Mouse (Mus musculus) kidney, postnatal 10 days (tissue): ENCODE measurements around the gene Clps.
"Not testable (repeated sequence)": the region's sequence is repeated elsewhere in the genome, so short reads cannot be mapped to it uniquely, and the experiment has no call there.

Experiments used
- DNase-seq: peaks from one replicate; pipeline ENCODE4 v3.0.0; 2021; ENCODE audit warnings: mixed read lengths

Clps gene

DNA sequence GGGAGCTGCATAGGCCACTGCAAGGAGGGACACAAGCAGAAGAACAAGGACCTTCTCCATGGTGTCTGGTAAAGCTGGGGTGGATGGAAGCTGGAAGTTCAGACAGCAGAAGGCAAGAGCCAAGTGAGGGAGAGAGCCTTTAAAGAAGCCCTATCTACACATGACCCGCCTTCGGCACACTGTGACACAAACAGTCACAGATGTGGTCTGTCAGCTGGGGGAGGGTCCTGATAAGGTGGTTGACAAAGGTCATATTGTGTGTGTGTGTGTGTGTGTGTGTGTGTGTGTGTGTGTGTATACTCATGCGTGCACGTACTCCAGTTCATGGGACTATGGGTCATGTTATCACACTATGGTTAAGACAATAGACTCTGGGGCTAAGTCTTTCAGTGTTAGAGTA, at the start of gene Clps:
Gene Clps, minus strand, starts transcription at position 169 of the 400 bp plus-strand sequence.
- DNase-seq: no peak

- no peak for DNase-seq
These were observed 49.0 kb upstream of the Clps start for GRCm38 (mm10) chr17:28609543-28609942.

GRCm38 (mm10) chr17:28601557-28602250, 41.1 kb upstream of the Clps start:
- no peak for DNase-seq

DNA sequence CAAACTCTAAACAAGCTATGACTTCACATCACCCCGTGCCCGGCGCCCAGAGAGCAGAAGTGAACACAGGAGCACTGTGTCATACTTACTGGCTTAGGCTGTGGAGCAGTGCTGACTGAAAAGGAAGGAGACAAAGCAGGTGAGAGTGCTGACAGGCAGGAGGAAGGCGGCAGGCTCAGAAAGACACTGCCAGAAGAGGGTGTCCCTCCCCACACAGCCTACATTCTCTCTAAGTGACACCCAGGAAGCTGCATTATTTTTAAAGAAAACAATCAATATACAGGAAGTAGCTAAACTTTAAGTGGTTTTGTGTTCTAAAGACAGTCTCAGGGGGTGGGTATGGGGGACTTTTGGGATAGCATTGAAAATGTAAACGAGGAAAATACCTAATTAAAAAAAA, 40.2 kb upstream of the Clps start:
- DNase-seq: no peak

- no peak for DNase-seq
These were observed 33.4 kb upstream of the Clps start for GRCm38 (mm10) chr17:28593965-28594364.

DNA sequence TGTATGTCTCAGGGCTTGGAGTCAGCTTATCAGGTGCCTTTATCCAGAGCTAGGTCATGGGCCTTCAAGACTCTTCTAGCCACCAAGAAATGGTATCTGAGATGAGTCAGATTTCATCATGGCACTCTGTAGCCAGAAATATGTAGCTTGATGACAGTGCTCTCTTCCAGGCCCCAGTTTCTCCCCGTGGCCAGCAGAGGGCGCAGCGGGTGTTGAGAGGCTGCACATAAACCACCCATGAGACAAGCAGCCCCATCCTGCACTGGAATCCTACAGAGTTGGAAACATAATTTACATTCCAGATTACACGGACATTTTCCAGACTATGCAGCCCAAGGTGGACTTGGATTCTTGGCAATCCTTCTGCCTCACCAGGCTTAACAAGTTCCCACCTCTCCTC, 32.4 kb upstream of the Clps start:
- DNase-seq: peak; percentile 88

DNA sequence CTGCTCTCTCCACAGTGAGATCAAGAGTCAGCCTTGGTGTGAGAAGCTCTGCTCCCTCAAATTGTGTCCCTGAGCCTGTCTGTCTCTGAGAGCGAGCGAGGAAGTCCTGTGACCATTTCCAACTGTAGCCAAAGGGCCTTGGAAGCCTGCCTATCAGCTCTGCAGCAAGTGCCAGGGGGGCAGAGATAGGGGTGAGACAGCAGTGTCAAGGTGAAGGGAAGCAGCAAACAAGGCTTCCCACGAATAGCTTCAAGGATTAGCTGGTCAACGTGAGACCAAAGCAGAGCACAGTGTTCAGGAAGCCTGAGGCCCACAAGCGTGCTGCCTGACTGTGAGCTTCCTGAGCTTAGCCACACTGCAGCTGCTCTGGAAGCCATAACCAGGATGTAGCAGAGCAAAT, 30.9 kb upstream of the Clps start:
- no peak for DNase-seq

DNA sequence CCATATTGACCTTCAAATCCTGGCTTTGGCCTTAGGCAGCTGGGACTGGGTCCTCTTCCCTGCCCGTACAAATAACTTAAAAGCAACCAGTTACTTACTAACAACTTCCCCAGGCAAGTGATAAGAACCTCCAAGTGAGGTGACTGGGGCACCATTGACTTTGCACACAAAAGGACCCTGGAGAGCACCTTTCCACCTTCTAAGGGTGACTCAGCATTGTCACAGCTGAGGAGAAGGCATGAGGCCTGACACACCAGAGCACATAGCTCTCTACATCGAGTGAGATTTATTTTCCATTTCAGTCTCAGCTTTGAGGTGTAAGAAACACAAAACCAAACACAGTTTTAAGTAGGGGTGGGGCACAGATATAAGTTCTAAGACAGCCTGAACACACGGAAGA, 30.0 kb upstream of the Clps start:
- no peak for DNase-seq

DNA sequence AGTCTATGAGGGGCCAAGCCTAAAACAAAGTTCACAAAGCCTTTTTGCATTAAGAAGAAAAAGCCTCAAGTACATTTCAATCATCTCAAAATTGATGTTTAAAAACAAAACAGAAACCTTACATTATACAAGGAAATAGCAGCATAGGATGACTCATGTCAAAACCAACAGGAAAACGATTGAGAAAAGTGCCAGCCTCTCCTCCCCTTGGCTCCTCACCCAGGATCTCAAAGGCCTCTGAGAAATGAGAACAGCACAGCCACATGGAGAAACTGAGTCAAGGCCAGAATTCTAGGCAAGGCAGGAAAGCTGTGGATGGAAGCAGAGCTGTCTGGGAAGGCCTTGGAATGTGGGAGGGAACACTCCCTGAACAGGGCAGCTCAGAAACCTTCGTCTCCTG, 28.0 kb upstream of the Clps start:
- DNase-seq: no peak

GRCm38 (mm10) chr17:28586509-28586908, 25.9 kb upstream of the Clps start:
- peak; percentile 39 for DNase-seq

DNA sequence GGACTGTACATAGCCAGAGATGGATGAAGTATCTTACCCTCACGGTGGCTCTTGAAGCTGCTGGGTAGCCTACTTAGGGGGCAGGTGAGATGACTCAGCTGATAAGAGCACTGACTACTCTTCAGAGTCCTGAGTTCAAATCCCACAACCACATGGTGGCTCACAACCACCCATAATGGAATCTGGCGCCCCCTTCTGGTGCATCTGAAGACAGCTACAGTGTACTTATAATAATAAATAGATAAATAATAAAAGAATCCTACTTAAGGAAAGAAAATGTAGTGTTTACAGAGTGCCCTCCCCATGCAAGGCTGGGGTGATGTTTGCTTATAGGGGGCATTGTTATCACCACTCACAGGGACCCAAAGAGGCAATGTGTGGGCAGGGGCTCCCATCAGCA, 20.5 kb upstream of the Clps start:
- DNase-seq: no peak

DNA sequence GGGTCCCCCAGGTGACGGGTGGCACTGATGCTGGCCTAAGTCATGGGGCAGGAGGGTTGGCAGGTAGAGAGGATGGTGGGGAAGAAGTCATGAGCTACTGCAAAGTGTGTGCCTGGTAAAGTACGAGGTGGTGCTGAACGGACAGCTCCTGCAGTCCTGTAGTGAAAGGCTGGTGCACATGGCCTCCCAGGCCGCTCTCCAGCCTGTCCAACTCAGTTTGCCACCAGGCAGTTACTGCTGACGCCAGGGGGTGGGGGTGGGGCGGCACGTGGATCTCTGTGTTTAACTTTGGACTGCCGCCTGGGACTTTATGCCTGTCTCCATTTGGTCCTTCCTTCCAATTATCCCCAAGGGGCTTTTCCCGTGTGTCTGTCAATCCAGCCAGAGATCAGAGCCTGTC, 19.8 kb upstream of the Clps start:
- DNase-seq: peak; percentile 90

DNA sequence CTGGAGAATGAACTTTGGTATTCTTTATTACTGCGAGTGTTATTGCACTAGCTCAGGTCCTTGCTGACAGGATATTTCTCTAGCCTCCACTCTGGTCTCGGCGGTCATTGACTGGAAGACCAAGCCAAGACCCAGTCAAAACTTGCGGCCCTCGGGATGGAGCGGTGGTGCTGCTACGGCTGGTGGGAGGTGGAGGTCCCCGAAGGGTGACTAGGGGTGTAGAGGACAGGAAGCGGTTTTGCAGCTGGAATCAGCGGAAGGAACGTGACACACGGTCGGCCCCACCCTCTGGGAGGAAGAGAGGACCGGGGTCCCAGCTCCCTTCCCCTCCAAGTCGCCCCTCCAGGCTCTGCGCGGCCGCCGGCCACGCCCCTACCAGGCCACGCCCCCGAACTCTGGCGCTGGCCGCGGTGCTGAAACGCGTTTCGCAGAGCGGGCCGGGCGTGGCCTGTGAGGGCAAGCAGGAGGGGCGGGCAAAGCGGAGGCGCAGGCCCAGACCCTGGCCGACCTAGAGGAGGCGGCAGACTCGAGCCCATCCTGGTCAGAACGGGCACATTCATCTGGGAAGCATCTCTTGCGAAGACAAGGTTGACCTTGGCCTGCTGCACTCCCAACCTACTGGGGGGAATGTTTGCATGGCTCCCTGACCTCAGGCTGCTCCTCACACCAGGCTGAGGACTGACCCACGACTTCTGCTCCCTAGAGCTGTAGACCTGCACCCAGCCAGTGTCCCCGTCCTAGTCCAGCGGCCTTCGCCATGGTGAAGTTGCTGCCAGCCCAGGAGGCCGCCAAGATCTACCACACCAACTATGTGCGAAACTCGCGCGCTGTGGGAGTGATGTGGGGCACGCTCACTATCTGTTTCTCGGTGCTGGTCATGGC, 14.9 kb upstream of the Clps start, which contains the start of gene Lhfpl5:
Gene Lhfpl5, plus strand, starts transcription at position 398 of the 882 bp plus-strand sequence.
- peak; percentile 77 for DNase-seq

GRCm38 (mm10) chr17:28572941-28573340, 12.4 kb upstream of the Clps start:
- no peak for DNase-seq

GRCm38 (mm10) chr17:28572521-28572920, 12.0 kb upstream of the Clps start:
- DNase-seq: no peak

DNA sequence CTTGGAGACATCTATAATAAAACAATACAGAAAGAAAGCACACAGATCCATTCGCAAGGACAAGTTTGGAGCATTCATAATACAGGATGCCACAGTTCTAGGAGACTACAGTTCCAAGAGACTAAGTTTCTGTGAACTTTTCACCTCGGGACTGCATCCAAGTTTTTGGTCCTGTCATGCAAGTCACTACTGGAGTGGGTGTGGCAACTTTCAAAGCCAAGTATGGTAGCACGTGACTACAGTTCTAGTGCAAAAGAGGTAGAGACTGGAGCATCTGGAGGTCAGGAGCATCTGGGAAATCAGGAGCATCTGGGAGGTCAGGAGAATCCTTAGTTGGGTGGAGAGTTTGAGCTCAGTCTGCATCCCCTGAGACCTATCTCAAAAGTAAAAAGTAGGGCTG, 11.3 kb upstream of the Clps start:
- DNase-seq: no peak

DNA sequence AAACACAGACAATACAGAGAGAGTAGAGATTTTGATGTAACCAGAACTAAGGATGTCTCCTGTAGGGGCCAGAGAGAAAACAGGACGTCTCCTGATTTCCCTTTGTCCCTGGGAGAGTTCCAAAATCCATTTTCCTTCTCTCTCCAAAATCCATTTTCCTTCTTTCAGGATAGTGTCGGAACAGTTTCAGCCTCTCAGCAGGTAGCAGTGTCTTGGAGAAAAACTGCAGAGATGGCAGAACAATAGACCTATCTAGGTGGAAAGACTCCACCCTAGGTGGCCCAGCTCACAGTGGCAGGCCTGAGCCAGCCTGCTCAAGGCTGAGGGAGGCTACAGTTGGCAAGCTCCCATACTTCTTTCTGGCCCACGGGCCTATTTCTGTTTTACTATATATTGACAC, 7.0 kb upstream of the Clps start:
- no peak for DNase-seq

GRCm38 (mm10) chr17:28565181-28565580, 4.6 kb upstream of the Clps start:
- DNase-seq: no peak

DNA sequence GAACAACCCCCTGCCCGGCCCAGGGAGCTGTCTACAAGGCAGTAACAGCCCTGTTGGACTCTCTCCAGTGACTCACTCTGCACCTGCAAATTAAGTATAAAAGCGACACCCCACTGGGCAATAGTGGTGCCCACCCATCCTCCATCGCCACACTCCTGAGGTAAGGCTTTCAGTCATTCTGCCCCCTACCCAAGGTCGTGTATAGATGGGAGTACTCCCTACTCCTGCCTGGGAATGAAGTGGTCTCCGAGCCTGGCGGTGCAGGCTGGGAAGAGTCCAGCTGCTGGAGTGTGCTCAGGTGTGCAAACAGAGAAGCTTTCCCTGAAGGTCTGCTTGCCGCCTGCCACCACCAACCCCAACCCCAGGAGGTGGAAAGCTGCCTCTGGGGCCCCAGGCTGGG, 1.0 kb upstream of the Clps start:
- DNase-seq: no peak

DNA sequence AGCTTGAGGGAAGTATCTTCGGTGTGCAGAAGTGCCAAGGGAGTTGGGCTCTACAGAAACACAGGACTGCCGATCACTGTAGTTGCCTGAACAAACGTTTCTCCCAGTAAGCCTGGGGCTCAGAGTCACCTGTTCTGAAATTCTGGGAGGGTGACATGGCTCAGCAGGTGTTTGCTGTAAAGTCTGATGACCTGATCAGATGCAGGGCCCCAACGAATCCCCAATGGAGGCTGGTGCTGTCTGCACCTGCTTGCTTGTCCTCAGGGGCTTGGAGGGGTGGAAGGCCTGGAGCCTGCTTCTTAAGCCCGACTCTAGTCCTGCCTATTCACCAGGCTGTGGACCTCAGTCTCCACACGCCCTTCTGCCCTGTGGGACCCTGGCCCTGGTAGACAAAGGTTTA, 2.8 kb downstream of the Clps start:
- no peak for DNase-seq

GRCm38 (mm10) chr17:28556635-28557396, 3.8 kb downstream of the Clps start:
- DNase-seq: no peak

- not testable (repeated sequence) for DNase-seq
These were observed 6.5 kb downstream of the Clps start for GRCm38 (mm10) chr17:28554021-28554420.

GRCm38 (mm10) chr17:28553040-28553793, 7.3 kb downstream of the Clps start:
- DNase-seq: peak; percentile 75
